Mouse (Mus musculus): Measurements from ENCODE around the gene Nav2. TPM values are rescaled to one million over a fixed set of nuclear protein-coding genes. Genes with fewer than 3 reads are reported as not detected.

Gene Nav2
- polyA plus RNA-seq, 1 experiment from 2014 or later = 36.1 TPM

- WGBS = 90% methylated on average over 2 of the region's 2 CpGs
- no peaks in the 10 kb centered on the region for H3K4me1 ChIP-seq (replicated peaks; ENCODE audit: control insufficient read depth, insufficient read depth, low read length)
- H3K27me3 ChIP-seq (ENCODE audit: control insufficient read depth, insufficient read depth, low read length) = no peaks in the 10 kb centered on the region
- H3K4me3 ChIP-seq (ENCODE audit: low read depth, low read length) = no peak overlapping the region
- H3K9me3 ChIP-seq (ENCODE audit: control insufficient read depth, low read length) = no peaks in the 10 kb centered on the region
- no peaks in the 10 kb centered on the region for H3K36me3 ChIP-seq (ENCODE audit: control insufficient read depth, insufficient read depth, low read length)
- H3K9ac ChIP-seq (ENCODE audit: low read depth, low read length) = no peak overlapping the region
- no peak overlapping the region for H3K4me2 ChIP-seq (replicated peaks; ENCODE audit: low read depth, low read length)
- ATAC-seq (ENCODE audit: low FRiP score) (no peak), DNase-seq (ENCODE audit: low spot score) (no peak)
- no peak overlapping the region for H3K27ac ChIP-seq (ENCODE audit: low read depth, low read length)
Observed at GRCm38 (mm10) chr7:49192061-49192695, 283.7 kb downstream of the Nav2 start.

DNA sequence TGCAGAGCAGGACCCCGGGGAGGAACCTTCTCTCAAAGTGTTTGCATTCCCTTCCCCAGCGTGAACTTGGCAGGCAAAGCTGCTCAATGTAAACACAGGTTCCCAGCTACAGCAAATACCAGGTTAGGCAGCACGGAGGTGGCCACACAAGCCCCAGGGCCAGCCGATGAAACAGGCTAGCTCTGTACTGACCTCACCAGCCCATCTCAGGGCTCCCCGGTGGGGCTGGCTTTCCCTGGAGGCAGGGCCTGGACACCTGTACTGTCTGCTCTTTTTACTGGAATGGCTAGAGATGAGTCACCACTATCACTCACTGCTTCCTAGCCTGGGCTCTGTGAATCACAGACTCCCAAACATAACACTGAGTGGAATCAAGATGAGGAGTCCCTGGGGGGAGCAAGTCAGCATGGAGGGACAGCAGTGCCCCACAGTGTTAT is 287.2 kb downstream of the Nav2 start:
- Histone ChIP-seq H3K36me3 (ENCODE audit: control insufficient read depth, insufficient read depth, low read length) (no peaks in the 10 kb centered on the region), H3K27ac (ENCODE audit: low read depth, low read length) (no peak overlapping the region), H3K4me1 (replicated peaks; ENCODE audit: control insufficient read depth, insufficient read depth, low read length) (no peaks in the 10 kb centered on the region), H3K9me3 (ENCODE audit: control insufficient read depth, low read length) (no peaks in the 10 kb centered on the region), H3K27me3 (ENCODE audit: control insufficient read depth, insufficient read depth, low read length) (no peaks in the 10 kb centered on the region), H3K4me3 (ENCODE audit: low read depth, low read length) (no peak overlapping the region), H3K9ac (ENCODE audit: low read depth, low read length) (no peak overlapping the region), H3K4me2 (replicated peaks; ENCODE audit: low read depth, low read length) (no peak overlapping the region)
- ATAC-seq (ENCODE audit: low FRiP score) (no peak), DNase-seq (ENCODE audit: low spot score) (no peak)
- WGBS = 55% methylated on average over 5 of the region's 5 CpGs

DNA sequence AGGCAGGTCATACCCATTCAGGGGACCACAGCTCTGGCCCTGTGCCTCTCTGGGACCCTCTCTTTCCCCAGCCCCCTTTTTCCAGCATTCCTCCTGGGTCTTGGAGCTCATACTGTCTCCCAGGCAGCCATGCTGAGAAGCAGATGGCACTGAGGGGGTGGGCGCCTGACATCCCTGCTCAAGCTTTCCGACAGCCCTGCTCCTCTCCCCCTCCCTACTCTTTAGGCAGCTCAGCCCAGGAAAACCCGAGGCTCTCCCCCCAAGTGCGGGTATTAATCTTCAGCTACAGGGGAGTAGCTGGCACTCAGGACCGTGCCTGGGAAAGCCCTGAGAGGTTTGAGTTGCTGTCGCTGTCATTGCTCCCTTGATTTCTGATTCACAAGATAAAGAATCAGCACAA is 290.9 kb downstream of the Nav2 start:
- WGBS = 55% methylated on average over 6 of the region's 6 CpGs
- H3K9ac ChIP-seq (ENCODE audit: low read depth, low read length) = no peak overlapping the region
- no peaks in the 10 kb centered on the region for H3K27me3 ChIP-seq (ENCODE audit: control insufficient read depth, insufficient read depth, low read length)
- H3K36me3 ChIP-seq (ENCODE audit: control insufficient read depth, insufficient read depth, low read length) = no peaks in the 10 kb centered on the region
- H3K9me3 ChIP-seq (ENCODE audit: control insufficient read depth, low read length) = no peaks in the 10 kb centered on the region
- ATAC-seq (ENCODE audit: low FRiP score) (peak; percentile 55), DNase-seq (ENCODE audit: low spot score) (no peak)
- H3K4me3 ChIP-seq (ENCODE audit: low read depth, low read length) = no peak overlapping the region
- no peak overlapping the region for H3K27ac ChIP-seq (ENCODE audit: low read depth, low read length)
- no peaks in the 10 kb centered on the region for H3K4me1 ChIP-seq (replicated peaks; ENCODE audit: control insufficient read depth, insufficient read depth, low read length)
- H3K4me2 ChIP-seq (replicated peaks; ENCODE audit: low read depth, low read length) = no peak overlapping the region

- 90% methylated on average over 6 of the region's 6 CpGs for WGBS
- no peak for ATAC-seq (ENCODE audit: low FRiP score)
Observed at GRCm38 (mm10) chr7:49200270-49200669, 291.8 kb downstream of the Nav2 start.

DNA sequence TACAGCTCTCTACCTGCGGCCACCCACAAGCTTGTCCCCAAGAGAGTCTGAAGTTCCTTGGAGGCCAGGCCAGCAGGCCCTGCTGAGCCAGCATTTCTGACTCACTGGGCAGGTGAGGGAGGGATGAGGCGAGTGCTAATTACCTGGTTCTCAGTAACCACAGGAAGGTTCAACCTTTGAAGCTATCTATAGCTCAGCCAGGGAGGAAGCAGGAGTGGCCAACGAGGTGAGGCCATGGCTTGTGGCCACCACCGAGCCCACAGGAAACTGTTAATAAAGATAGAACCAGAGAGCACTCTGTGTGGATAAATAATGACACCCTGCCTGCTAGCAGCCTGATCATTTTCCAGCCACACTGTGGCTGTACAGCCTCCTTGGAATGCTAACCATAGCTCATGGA is 294.5 kb downstream of the Nav2 start:
- Histone ChIP-seq H3K9ac (ENCODE audit: low read depth, low read length) (no peak overlapping the region), H3K4me3 (ENCODE audit: low read depth, low read length) (no peak overlapping the region), H3K27ac (ENCODE audit: low read depth, low read length) (no peak overlapping the region), H3K9me3 (ENCODE audit: control insufficient read depth, low read length) (no peaks in the 10 kb centered on the region), H3K36me3 (ENCODE audit: control insufficient read depth, insufficient read depth, low read length) (no peaks in the 10 kb centered on the region), H3K4me2 (replicated peaks; ENCODE audit: low read depth, low read length) (no peak overlapping the region), H3K27me3 (ENCODE audit: control insufficient read depth, insufficient read depth, low read length) (no peaks in the 10 kb centered on the region), H3K4me1 (replicated peaks; ENCODE audit: control insufficient read depth, insufficient read depth, low read length) (no peaks in the 10 kb centered on the region)
- ATAC-seq (ENCODE audit: low FRiP score) (no peak), DNase-seq (ENCODE audit: low spot score) (no peak)
- 65% methylated on average over 4 of the region's 4 CpGs for WGBS

More at GRCm38 (mm10) chr7:49200270-49200669, 291.8 kb downstream of the Nav2 start:
- Histone ChIP-seq H3K4me1 (replicated peaks; ENCODE audit: control insufficient read depth, insufficient read depth, low read length) (no peaks in the 10 kb centered on the region), H3K4me3 (ENCODE audit: low read depth, low read length) (no peak overlapping the region), H3K27me3 (ENCODE audit: control insufficient read depth, insufficient read depth, low read length) (no peaks in the 10 kb centered on the region), H3K36me3 (ENCODE audit: control insufficient read depth, insufficient read depth, low read length) (no peaks in the 10 kb centered on the region), H3K9ac (ENCODE audit: low read depth, low read length) (no peak overlapping the region), H3K9me3 (ENCODE audit: control insufficient read depth, low read length) (no peaks in the 10 kb centered on the region), H3K27ac (ENCODE audit: low read depth, low read length) (no peak overlapping the region), H3K4me2 (replicated peaks; ENCODE audit: low read depth, low read length) (no peak overlapping the region)
- no peak for DNase-seq (ENCODE audit: low spot score)

GRCm38 (mm10) chr7:49204856-49205255 is 296.3 kb downstream of the Nav2 start:
- DNase-seq (ENCODE audit: low spot score) (no peak), ATAC-seq (ENCODE audit: low FRiP score) (no peak)
- Histone ChIP-seq H3K27ac (ENCODE audit: low read depth, low read length) (no peak overlapping the region), H3K36me3 (ENCODE audit: control insufficient read depth, insufficient read depth, low read length) (no peaks in the 10 kb centered on the region), H3K9me3 (ENCODE audit: control insufficient read depth, low read length) (no peaks in the 10 kb centered on the region), H3K27me3 (ENCODE audit: control insufficient read depth, insufficient read depth, low read length) (no peaks in the 10 kb centered on the region), H3K9ac (ENCODE audit: low read depth, low read length) (no peak overlapping the region), H3K4me1 (replicated peaks; ENCODE audit: control insufficient read depth, insufficient read depth, low read length) (no peaks in the 10 kb centered on the region), H3K4me2 (replicated peaks; ENCODE audit: low read depth, low read length) (no peak overlapping the region), H3K4me3 (ENCODE audit: low read depth, low read length) (no peak overlapping the region)
- WGBS = 89% methylated on average over 3 of the region's 3 CpGs

DNA sequence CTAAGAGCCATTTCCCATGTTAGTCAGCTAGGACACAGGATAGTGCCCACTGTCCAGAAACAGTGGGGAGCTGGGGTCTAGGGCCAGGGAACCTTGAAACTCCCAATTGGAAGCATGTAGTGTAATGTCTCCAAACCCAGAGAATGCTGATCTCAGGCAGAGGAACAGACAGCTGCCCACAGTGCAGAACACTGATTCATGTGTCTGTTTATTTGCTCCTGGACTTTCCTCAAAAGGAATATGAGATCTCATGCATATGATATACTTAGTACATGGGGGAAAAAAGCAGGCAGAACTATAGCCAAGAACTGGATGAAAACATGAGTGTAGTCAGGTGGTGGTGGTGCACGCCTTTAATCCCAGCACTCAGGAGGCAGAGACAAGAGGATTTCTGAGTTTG is 297.0 kb downstream of the Nav2 start:
- Histone ChIP-seq H3K4me3 (ENCODE audit: low read depth, low read length) (no peak overlapping the region), H3K9ac (ENCODE audit: low read depth, low read length) (no peak overlapping the region), H3K27ac (ENCODE audit: low read depth, low read length) (no peak overlapping the region), H3K4me1 (replicated peaks; ENCODE audit: control insufficient read depth, insufficient read depth, low read length) (no peaks in the 10 kb centered on the region), H3K36me3 (ENCODE audit: control insufficient read depth, insufficient read depth, low read length) (no peaks in the 10 kb centered on the region), H3K9me3 (ENCODE audit: control insufficient read depth, low read length) (no peaks in the 10 kb centered on the region), H3K4me2 (replicated peaks; ENCODE audit: low read depth, low read length) (no peak overlapping the region), H3K27me3 (ENCODE audit: control insufficient read depth, insufficient read depth, low read length) (no peaks in the 10 kb centered on the region)
- WGBS = 92% methylated on average over 1 of the region's 1 CpGs
- ATAC-seq (ENCODE audit: low FRiP score) (no peak), DNase-seq (ENCODE audit: low spot score) (no peak)

GRCm38 (mm10) chr7:49206775-49207676 is 298.5 kb downstream of the Nav2 start:
- Histone ChIP-seq H3K36me3 (ENCODE audit: control insufficient read depth, insufficient read depth, low read length) (no peaks in the 10 kb centered on the region), H3K27ac (ENCODE audit: low read depth, low read length) (no peak overlapping the region), H3K27me3 (ENCODE audit: control insufficient read depth, insufficient read depth, low read length) (no peaks in the 10 kb centered on the region), H3K4me2 (replicated peaks; ENCODE audit: low read depth, low read length) (no peak overlapping the region), H3K4me1 (replicated peaks; ENCODE audit: control insufficient read depth, insufficient read depth, low read length) (no peaks in the 10 kb centered on the region), H3K4me3 (ENCODE audit: low read depth, low read length) (no peak overlapping the region), H3K9me3 (ENCODE audit: control insufficient read depth, low read length) (no peaks in the 10 kb centered on the region), H3K9ac (ENCODE audit: low read depth, low read length) (no peak overlapping the region)
- 74% methylated on average over 5 of the region's 5 CpGs for WGBS
- no peak for DNase-seq (ENCODE audit: low spot score)
- no peak for ATAC-seq (ENCODE audit: low FRiP score)

DNA sequence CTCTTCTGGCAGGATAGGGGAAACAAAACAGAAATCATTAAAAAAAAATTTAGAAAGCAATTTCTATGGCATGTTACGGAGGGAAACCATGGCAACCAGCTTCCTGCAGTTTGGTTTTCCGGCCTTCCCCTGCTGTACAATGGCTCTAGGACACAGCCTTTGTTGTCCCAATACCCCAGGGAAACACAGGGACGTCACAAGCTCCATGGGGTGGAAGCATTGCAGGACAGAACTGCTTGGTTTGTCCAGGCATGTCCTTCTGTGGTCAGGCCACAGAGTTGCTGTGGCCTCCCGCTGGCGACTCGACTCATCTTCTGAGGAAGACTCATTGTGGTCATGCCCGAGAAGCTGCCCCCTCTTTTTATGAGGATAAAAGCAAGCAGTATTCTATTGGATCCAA is 301.0 kb downstream of the Nav2 start:
- 43% methylated on average over 7 of the region's 7 CpGs for WGBS
- no peaks in the 10 kb centered on the region for H3K27me3 ChIP-seq (ENCODE audit: control insufficient read depth, insufficient read depth, low read length)
- no peak overlapping the region for H3K4me3 ChIP-seq (ENCODE audit: low read depth, low read length)
- no peaks in the 10 kb centered on the region for H3K4me1 ChIP-seq (replicated peaks; ENCODE audit: control insufficient read depth, insufficient read depth, low read length)
- H3K9me3 ChIP-seq (ENCODE audit: control insufficient read depth, low read length) = no peaks in the 10 kb centered on the region
- no peaks in the 10 kb centered on the region for H3K36me3 ChIP-seq (ENCODE audit: control insufficient read depth, insufficient read depth, low read length)
- ATAC-seq (ENCODE audit: low FRiP score) (peak; percentile 57; the same call in 1 of the 2 replicates), DNase-seq (ENCODE audit: low spot score) (peak; percentile 54)
- no peak overlapping the region for H3K9ac ChIP-seq (ENCODE audit: low read depth, low read length)
- H3K4me2 ChIP-seq (replicated peaks; ENCODE audit: low read depth, low read length) = no peak overlapping the region
- H3K27ac ChIP-seq (ENCODE audit: low read depth, low read length) = no peak overlapping the region

Data from hindbrain, embryonic 11.5 days (tissue).